Mouse (Mus musculus): ENCODE results near the gene Cln3.

Cln3 gene

DNA sequence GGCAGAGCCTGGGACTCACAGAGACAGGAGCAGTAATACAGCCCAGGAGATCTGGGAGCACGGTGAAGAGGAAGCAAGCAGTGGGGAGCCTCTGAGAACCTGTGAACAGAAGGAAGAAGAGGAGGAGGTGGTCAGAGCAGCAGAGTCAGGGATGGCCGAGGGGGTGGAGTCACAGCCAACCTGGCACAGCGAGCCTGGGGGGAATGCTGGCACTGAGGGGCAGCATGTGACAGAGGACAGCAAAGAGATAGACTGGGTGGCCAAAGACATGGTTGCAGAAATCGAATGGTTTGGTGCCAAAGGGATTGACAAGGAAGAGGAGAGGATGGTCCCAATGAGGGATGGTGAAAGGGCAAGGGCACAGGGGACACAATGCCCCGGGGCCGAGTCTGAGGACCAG lies at the start of gene Cln3:
Gene Cln3 (minus strand): TSS at position 101 of the 400 bp plus-strand sequence.
- DNase-seq: no peak

DNA sequence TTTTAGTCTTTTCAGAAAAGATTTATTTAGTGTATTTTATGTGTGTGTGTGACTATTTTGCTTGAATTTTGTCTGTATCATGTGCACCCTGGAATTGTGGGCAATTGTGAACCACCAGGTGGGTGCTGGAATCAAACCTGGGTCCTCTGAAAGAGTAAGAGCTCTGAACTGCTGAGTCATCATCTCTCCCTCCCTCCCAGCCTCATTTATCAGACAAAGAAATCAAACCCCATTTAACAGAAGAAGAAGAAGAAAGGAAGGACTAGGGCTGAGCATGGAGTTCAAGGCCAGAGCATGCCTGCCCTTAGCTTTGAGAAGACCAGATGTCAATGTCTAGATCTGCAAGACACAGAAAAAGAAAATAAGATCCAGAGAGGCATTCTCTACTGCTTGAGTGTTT lies 49.8 kb upstream of the Cln3 start:
- no peak for DNase-seq

DNA sequence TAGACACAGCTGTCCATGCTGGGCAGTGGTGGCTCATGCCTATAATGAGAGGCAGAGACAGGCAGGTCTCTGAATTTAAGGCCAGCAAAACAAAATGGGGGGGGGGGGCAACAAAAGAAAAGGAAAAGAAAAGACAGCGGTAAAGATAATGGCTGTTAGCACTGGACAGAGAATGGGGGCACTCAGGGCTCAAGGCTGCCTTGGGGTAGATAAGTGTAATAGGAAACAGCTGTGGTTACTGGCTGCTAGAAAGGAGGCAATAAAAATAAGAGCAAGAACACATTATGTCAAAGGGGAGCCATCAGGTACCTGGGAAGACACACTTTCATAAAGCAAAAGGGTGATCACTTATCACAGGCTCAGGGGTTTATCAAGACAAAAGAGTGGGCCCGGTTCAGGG lies 46.9 kb upstream of the Cln3 start:
- DNase-seq: no peak

GRCm38 (mm10) chr7:126630824-126631518 lies 45.4 kb upstream of the Cln3 start, which contains the start of gene Nupr1:
Gene Nupr1, minus strand, starts transcription at chr7:126630861.
- no peak for DNase-seq

GRCm38 (mm10) chr7:126629915-126630314 lies 44.3 kb upstream of the Cln3 start:
- DNase-seq: no peak

GRCm38 (mm10) chr7:126628111-126628510 lies 42.5 kb upstream of the Cln3 start:
- DNase-seq: peak in 1 of 2 experiments; percentile 39

- DNase-seq: peak in 1 of 2 experiments; percentile 44
Observed at GRCm38 (mm10) chr7:126625807-126626600, 40.4 kb upstream of the Cln3 start.

- peak; percentile 73 to 88 for DNase-seq
Observed at GRCm38 (mm10) chr7:126625369-126625768, 39.8 kb upstream of the Cln3 start.

- DNase-seq: peak in 1 of 2 experiments; percentile 48
Observed at GRCm38 (mm10) chr7:126624774-126625173, 39.2 kb upstream of the Cln3 start.

DNA sequence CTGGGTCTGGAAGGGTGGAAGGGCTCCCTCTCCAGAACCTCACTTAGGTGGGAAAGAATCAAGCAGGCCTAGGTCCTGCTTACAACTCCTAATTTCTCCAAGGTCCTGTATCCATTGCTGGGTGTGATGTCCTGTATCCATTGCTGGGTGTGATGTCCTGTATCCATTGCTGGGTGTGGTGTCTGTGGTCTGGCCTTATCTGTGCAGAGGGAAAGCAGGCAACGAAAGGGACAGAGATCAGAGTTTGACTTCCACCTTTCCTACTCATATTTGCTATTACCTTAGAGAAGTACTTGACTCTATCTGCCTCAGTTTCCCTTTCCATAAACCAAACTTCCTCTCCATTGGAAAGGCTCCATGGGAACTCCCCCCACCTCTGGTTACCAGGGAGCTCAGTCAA lies 37.8 kb upstream of the Cln3 start:
- DNase-seq: no peak

DNA sequence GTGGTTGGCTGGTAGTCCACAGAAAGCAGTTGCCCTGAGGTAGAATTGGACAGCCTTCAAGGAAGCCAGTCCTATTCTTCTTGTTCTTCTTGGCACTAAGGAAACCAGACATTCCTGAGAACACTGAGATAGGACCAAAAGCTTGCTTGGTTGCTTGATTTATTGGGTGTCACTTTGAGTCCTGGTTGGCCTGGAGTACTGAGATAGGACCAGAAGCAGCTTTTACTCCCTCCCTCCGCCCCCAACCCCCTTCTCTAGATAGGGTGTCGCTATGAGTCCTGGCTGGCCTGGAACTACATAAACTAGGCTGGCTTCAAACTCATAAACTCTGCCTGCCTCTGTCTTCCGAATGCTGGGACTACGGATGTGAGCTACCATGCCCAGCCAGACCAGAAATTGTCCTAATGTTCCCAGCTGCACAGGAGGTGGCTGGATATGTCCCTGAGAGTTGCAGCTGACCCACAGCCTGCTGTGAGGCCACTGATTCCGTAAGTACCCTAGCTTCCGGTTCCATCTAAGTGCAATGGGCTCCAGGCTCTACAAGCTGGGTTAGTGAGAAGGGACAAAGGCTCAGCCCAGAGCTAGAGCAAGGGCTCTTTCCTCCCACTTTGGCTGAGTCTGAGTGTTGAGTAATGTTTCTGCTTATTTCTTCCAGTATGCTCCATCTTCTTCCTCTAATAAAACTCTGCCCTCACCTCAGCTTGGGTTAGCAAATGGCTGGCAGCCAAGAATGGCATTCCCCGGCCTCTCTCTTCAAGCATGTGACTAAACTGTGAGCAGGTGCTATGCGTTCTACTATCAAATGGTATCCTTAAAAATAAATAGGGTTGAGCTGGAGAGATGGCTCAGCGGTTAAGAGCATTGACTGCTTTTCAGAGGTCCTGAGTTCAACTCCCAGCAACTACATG lies 36.1 kb upstream of the Cln3 start:
- peak in 1 of 2 experiments; percentile 29 for DNase-seq

DNA sequence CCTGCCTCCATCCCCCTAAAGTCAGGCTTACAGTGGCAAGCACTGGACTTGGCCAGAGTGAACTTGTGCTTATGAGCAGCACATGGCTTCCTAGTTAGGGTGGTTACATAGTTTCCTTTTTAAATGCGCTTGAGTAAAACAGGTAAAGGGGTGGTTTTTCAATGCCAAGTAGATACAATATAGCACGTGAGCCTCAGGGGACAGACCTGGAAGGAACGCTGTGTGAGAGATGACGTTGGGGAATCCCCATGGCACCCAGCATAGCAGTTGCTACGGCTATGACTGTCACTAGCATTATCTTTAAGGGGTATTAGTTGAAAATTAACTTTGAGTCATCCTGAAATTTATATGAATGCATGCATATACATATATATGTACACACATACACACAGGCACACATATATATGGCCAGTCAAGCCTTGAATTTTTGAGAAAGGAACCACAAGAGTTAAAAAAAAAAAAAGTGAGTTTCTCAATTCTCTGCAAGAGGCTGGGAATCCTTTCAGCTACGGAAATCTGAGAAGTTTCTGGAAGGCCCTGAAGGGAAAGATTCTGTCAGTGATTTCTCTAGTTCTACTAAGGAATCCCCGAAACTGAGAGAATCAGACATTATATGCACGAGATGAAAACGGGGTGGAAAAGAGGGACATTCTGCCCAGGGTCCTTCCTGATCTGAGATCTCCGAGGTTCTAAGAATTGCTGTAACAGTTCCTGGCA lies 34.1 kb upstream of the Cln3 start:
- DNase-seq: no peak

DNA sequence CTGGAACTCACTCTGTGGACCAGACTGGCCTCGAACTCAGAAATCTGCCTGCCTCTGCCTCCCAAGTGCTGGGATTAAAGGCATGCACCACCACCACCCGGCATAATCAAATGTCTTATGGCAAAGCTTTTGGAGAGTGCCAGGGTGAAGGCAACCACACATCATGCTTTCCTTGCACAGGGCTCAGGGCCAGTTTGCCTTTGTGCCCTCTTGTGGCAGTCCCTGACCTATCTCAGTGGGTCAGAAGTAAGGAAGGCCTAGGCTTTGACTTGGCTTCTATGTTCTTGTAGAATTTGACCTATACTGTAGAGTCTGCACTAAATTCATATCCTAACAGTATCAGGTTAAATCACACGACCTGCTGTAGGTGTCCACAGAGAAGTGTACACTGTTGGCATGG lies 31.1 kb upstream of the Cln3 start:
- DNase-seq: peak in 1 of 2 experiments; percentile 7

- DNase-seq: no peak
Observed at GRCm38 (mm10) chr7:126612736-126613135, 27.1 kb upstream of the Cln3 start.

- DNase-seq: no peak
Observed at GRCm38 (mm10) chr7:126607796-126608195, 22.2 kb upstream of the Cln3 start.

DNA sequence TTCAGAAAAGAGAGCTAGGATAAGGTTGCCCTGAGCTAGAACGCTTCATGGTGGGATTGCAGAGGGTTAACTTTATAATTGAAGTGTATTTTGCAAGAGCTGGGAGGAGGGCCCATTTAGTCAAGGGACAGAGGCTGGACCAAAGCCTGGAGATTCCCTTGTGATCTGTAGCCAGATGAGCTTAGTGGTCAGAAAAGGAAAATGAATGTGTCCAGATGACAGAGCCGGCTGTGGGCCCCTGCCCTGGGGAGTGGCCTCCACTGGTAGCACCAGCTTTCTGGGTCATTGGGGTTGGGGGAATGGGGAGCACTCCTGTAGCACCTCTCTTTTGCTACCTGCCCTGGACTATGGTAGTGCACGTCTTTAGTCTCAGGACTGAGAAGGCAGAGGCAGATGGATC lies 21.4 kb upstream of the Cln3 start:
- DNase-seq: peak; percentile 17 to 41

DNA sequence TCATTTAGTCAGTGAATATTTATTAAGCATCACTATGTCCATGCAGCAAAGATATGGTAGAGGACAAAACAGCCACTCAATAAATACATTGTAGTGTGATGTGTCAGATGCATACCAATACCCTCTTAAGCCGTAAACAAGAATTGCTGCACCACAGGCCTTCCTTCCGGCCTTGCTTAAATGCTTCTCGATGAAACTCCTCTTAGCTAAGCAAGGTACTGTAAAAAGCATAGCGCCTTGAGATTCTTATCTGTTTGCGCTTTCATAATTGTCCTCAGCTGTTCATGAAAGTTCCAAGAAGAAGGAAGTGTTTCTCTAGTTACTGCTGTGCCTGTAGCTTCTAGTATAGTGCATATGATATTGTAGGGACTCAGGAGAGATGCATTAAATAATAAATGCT lies 21.0 kb upstream of the Cln3 start:
- DNase-seq: no peak

GRCm38 (mm10) chr7:126602650-126603049 lies 17.0 kb upstream of the Cln3 start:
- DNase-seq: no peak

GRCm38 (mm10) chr7:126601896-126602295 lies 16.3 kb upstream of the Cln3 start:
- DNase-seq: no peak

DNA sequence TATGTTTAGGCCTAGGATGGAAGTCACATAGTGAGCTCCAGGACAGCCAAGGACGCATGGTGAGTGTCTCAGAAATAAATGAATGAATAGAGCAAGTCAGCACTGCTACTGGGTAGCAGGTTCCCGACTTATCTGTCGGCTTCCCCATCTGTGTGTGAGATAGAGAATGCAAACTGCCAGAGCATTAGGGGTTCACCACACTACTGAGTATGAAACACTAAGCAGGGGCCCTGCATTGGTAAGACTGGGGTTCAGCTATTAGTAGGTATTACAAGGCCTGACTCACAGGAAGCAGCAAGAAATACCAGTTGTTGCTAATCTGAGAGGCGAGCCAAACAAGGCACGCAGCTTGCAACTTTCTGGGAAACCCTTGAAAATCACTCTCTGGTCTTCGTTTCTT lies 13.3 kb upstream of the Cln3 start:
- DNase-seq: no peak

DNA sequence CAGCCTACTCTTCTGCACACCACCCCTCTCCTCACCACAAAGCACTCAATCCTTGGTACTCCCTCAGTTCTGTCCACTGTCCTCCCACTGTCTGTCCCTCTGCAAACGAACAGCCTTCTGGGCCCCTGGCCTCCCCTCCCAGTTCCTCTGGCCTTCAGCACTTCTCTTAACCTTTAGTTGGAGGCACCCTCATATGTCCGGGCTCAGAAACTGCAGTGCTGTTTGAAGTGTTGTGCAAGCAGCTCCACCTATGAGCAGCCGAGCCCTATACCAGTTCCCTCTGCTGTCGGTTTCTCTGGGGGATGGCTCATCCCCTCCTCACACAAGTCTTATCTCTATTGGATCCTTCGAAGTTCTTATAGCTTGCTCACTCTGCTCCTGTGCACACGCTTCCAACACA lies 10.8 kb upstream of the Cln3 start:
- DNase-seq: no peak

DNA sequence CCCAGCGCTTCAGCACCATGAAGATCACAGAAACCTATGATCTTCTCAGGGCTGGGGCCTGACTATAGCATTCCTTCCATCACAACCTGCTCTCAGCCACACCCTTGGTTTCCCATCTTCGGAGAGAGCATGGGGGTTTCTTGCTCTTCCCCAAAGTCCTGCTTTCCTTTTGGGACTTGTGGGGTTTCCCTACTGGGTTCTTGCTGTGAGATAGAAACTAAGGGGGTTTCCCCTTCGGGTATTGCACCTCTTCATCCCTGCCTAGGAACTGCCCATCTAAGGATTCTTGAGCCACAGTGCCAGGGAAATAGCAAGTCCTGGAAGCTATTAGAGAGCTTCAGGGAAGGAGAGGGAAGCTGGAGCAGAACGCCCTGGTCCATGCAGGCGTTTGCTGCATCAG lies 10.3 kb upstream of the Cln3 start:
- no peak for DNase-seq

Measured in kidney, postnatal 25 days (tissue).